Mouse (Mus musculus) mouse trophoblast stem cell (cell line): ENCODE data around the gene Cd300ld.
"Not testable (repeated sequence)": the region's sequence is repeated elsewhere in the genome, so short reads cannot be mapped to it uniquely, and the experiment has no call there.

Source experiments
- in situ Hi-C, 2 experiments: fragments of 300-500 bp; cut with MseI, MboI; formaldehyde crosslinking; loops; 2 replicates in 1 of 2; 3 replicates in 1 of 2; pipeline ENCODE4 v1.15.1; 2025

Gene Cd300ld

DNA sequence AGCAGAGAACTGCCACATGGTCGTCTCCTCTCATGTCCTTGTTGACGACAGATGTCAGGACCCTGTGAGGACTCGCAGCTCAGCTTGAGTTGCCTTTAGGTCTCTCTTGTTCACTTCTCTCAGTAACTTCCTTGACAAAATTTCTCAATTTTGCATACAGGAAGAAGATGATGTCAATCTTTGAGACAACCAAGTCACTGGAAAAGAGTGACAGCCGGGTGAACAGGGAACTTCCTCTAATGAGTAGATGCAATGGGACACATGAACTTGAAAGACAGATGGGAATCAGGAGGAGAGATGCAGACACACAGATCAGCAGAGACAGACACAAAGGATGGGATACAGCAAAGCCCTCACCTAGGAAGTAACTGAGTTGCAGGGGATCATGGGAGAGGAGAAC is at the start of gene Cd300ld:
TSS of gene Cd300ld (minus strand) at position 130 of the 400 bp plus-strand sequence.
- in situ Hi-C loops: loop anchor here in 1 of 2 experiments (10.0 to 25.0 kb wide), 2 partner anchors 65 to 148 kb away; partner anchors contain the start of gene Cd300lf

DNA sequence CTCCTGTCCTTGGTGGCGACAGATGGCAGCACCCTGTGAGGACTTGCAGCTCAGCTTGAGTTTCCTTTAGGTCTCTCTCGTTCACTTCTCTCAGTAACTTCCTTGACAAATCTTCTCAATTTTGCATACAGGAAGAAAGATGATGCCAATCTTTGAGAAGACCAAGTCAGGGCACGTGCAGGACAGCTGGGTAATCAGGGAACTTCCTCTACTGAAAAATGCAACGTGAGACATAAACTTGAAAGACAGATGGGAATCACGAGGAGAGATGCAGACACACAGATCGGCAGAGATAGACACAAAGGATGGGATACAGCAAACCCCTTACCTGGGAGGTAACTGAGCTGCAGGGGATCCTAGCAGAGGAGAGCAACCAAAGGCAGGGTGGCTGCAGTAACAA is 47.9 kb upstream of the Cd300ld start, which contains the start of gene Cd300ld5:
TSS of gene Cd300ld5 (minus strand) at position 101 of the 400 bp plus-strand sequence.
- in situ Hi-C loops: not testable (repeated sequence)

DNA sequence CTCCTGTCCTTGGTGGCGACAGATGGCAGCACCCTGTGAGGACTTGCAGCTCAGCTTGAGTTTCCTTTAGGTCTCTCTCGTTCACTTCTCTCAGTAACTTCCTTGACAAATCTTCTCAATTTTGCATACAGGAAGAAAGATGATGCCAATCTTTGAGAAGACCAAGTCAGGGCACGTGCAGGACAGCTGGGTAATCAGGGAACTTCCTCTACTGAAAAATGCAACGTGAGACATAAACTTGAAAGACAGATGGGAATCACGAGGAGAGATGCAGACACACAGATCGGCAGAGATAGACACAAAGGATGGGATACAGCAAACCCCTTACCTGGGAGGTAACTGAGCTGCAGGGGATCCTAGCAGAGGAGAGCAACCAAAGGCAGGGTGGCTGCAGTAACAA is 37.2 kb upstream of the Cd300ld start, which contains the start of gene Cd300ld4:
TSS of gene Cd300ld4 (minus strand) at position 101 of the 400 bp plus-strand sequence.
- in situ Hi-C loops: not testable (repeated sequence)

DNA sequence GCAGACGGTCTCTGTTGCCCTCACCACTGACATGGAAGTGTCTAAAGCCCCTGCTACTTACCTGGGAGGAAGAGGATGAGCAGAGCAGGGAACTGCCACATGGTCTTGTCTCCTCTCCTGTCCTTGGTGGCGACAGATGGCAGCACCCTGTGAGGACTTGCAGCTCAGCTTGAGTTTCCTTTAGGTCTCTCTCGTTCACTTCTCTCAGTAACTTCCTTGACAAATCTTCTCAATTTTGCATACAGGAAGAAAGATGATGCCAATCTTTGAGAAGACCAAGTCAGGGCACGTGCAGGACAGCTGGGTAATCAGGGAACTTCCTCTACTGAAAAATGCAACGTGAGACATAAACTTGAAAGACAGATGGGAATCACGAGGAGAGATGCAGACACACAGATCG is 26.4 kb upstream of the Cd300ld start, which contains the start of gene Cd300ld2:
TSS of gene Cd300ld2 (minus strand) at position 101 of the 400 bp plus-strand sequence.
- in situ Hi-C loops: not testable (repeated sequence)

DNA sequence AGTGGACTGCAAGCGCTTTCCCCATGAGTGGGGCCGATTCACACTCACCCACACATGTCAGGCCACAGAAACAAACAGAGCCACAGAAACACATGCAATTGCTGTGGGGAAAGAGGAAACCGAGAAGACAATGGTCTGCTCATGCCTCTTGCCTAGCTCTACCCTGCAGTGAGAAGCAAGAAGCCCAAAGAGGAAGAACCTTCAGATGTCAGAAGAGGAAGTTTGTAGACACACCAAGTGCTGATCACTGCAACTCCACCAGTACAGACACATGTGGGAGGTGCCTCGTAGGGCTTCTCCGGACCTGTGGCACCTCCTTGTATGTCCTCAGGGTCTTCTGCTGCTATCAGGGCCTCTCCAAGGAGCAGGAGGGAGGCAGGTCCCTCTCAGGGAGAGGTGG is 14.3 kb upstream of the Cd300ld start:
- in situ Hi-C loops: no loop called here

DNA sequence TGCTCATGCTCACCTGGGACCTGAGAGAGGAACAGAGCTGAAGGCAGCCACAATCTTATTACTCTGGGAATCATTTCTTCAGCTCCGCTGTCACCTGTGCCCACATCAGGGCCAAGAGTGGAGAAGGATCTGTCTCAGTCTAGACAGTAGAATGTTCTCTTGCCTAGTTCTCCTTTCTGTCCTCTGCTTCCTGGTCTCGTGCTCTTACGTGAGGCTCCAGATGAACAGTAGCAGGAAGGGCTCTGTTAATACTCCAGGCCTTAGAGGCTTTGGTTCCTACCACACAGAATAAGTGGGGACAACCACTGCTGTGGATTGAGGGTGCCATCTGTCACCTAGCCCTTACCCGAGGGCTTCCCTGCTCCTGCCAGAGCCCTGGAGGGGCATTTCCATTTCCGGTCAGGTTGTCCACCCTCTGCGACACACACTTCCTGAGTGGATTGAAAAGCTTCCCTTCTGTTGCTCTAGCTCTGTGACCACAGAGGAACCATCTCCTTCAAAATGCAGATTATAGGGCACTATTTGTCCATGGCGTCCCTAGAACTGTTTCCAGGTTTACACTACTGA is 11.8 kb upstream of the Cd300ld start, which contains the start of gene Cd300c2:
TSS of gene Cd300c2 (minus strand) at position 407 of the 567 bp plus-strand sequence.
- in situ Hi-C loops: no loop called here

DNA sequence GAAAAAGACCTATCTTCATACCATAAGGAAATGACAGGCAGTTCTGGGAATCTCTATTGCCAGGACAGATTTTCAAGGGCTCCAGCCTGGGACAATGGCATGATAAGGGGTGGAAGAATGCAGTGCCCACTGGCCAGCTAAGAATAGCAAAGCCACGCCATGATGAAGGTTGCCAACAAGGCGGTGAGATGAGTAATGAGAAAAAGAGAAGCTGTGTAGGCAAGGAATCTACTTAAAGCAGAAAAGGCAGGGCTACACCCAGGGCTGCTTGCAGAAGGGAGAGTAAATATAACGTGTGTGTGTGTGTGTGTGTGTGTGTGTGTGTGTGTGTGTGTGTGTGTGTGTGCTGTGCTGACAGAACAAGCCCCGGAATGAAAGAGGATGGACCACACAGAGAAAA is 7.9 kb downstream of the Cd300ld start:
- in situ Hi-C loops: loop anchor here in 1 of 2 experiments (25.0 kb wide), 1 partner anchor 155 kb away; the partner anchor contains the start of gene Cd300lf

DNA sequence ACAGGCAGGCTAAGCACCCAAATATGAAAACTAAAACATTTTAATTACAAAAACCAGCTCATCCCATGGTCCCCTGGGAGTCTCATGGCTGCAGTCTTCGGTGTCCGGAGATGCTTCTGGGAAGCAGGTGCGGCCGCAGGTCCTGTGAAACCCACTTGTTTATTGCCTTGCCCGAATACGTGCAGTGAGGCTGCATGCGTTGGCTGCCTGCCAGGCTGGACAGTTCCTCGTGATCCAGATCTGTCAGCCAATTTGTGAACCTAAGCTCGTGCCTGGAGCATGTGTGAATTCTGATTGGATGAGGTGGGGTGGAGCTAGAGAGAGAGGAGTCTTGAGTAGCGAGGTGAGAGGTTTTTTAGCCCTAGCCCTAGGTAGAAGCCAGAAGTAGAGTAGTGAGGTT is 17.0 kb downstream of the Cd300ld start:
- in situ Hi-C loops: no loop called here

DNA sequence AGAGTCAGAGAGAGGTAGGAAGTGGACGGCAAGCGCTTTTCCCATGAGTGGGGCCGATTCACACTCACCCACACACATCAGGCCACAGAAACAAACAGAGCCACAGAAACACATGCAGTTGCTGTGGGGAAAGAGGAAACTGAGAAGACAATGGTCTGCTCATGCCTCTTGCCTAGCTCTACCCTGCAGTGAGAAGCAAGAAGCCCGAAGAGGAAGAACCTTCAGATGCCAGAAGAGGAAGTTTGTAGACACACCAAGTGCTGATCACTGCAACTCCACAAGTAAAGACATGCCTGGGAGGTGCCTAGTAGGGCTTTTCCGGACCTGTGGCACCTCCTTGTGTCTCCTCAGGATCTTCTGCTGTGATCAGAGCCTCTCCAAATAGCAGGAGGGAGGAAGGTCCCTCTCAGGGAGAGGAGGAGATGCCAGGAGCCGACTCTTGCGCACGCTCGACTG is 20.9 kb downstream of the Cd300ld start, which contains the start of gene Cd300c:
TSS of gene Cd300c (minus strand) at position 406 of the 456 bp plus-strand sequence.
- in situ Hi-C loops: no loop called here

DNA sequence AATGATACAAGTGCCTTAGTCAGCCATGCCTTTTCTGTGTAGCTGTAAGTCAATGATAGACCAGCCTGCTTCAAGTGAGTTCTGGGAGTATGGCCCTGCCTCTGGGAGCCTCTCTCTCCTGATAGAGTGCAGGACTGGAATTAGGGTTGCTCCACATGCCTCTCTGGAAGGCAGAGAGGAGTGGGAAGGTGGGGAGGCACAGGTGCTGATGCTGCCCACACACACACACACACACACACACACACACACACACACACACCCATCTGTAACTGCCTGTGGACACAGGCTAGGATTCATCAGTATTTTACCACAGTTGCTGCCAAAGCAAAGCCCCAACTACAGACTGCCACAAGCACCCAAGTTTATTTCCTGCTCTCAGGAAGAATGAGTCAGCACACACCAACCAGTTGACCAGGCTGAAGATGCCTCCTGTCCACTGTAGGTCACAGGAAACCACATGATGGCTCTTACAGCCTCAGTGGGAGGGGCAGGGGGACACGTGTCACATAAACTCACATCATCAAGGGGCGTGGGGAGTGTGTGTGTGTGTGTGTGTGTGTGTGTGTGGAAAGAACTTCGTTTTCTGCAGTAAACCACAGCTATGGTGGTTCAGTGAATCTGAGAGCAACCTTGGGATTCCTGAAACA is 24.4 kb downstream of the Cd300ld start:
- in situ Hi-C loops: no loop called here

DNA sequence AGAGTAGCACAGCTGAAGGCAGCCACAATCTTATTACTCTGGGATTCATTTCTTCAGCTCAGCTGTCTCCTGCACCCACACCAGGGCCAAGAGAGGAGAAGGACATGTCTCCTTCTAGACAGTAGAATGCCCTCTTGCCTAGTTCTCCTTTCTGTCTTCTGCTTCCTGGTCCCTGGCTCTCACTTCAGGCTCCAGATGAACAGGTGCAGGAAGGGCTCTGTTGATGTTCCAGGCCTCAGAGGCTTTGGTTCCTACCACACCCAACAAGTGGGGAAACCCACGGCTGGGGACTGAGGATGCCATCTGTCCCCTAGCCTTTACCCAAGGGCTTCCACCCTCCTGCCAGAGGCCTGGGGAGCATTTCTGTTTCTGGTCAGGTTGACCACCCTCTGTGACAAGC is 29.4 kb downstream of the Cd300ld start:
- in situ Hi-C loops: no loop called here

DNA sequence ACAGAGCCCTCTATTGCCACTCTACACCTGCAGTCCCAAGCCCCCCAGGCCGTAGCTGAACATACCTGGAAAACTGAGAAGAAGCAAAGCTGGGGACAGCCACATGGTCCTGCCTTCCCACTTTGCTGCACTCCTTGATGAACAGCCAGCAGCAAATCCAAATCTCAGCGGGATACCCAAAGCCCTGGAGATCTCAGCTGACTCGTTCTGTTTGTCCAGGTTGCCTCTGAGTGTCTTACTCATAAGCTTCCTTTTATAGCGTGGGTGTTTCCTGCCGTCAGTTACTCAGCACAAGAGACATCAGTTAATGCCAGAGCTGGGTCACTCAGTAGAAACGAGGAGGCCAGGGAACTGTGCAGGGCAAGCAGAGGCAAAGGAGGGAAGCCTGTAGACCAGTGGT is 55.6 kb downstream of the Cd300ld start, which contains the start of gene Cd300lb:
TSS of gene Cd300lb (minus strand) at position 243 of the 400 bp plus-strand sequence.
- in situ Hi-C loops: loop anchor here in 1 of 2 experiments (10.0 kb wide), 1 partner anchor 121 kb away; no protein-coding TSS in a partner anchor

DNA sequence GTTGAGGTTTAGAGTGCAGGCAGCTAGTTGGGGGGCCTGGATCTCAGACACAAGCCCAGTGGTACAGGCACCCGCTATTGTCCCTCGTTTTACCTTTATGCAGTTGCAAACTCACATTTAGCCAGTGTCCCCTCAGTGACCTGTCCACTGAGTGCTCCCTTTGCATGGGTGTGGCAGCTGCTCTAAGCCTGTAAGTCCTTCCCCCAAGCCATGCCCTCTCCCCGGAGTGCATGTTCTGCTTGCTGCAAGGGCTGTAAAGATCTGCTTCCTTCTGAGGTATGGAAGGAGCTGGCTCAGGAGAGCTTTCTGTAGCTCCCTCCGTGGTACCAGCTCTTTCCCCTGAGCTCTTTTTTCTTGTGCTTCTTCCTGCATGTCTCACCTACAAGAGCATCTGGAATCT is 56.1 kb downstream of the Cd300ld start:
- in situ Hi-C loops: loop anchor here in 1 of 2 experiments (10.0 kb wide), 1 partner anchor 121 kb away; no protein-coding TSS in a partner anchor
